Comparison of ENCODE assay signal across 10 mouse cellular contexts in the genomic region with DNA sequence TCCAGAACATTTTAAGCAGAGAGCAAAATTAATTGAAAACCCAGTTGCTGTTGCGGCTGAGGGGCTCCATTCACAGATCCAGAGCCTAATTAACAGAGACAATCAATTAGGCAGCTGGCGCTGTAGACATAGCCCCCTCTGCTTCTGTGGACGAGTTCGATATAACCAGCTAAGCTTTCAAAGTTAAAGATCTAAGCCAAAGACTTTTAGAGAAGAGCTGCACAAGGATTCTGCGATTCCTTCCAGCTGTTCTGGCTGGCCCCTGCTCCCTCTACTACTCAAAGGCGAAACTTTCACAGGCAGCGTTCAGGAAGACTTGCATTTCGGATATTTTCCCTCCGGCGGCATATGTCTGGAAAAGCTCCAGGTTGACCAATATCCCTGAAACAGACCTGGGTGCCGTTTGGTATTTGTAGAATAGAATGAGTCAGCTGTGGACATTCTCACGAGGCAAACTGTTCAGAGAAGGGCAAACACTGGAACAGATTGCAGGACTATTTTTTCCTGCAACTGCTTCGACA. TPM values are rescaled to one million over a fixed set of nuclear protein-coding genes. Genes with fewer than 3 reads are reported as not detected.
DNase-seq lines count a peak whose midpoint lies in the region; ATAC-seq and TF ChIP-seq lines count a peak whose summit lies in the region.
"Had no signal": no experiment of that assay in that cellular context is flagged by ENCODE, and none has a peak within 500 bp of the region (broad histone marks: within the 10 kb centered on the region; RNA-seq: fewer than 3 reads in every experiment).

No protein-coding gene starts in this region.

- no peaks in the 10 kb centered on the region for H3K9me3 ChIP-seq in heart, embryonic 16.5 days (replicated peaks; ENCODE audit: control insufficient read depth, low read length)
- H3K9me3 ChIP-seq in limb, embryonic 14.5 days (ENCODE audit: control insufficient read depth, low read length): no peaks in the 10 kb centered on the region
- H3K9me3 ChIP-seq: G1E had no signal

- H3K27me3 ChIP-seq in heart, embryonic 16.5 days (ENCODE audit: control insufficient read depth, insufficient read depth, low read length): no peaks in the 10 kb centered on the region
- no peaks in the 10 kb centered on the region for H3K27me3 ChIP-seq in heart, adult 2 months (ENCODE audit: control insufficient read depth, insufficient read depth, low read length)
- H3K27me3 ChIP-seq in C2C12 (ENCODE audit: control insufficient read depth, insufficient read depth, insufficient read length): no peaks in the 10 kb centered on the region
- no peaks in the 10 kb centered on the region for H3K27me3 ChIP-seq in limb, embryonic 14.5 days (ENCODE audit: control insufficient read depth, insufficient read depth, low read length)

- no peak for ATAC-seq in heart, embryonic 16.5 days (replicated peaks; ENCODE audit: extremely low read depth, insufficient read depth, low FRiP score)
- ATAC-seq in limb, embryonic 14.5 days (ENCODE audit: low FRiP score, low read depth): no peak

- no peak for TF ChIP-seq POLR2A in heart, adult 2 months (IDR thresholded peaks at IDR 0.05; ENCODE audit: insufficient read depth, low read depth, low read length)
- TF ChIP-seq POLR2A in limb, embryonic 14.5 days (IDR thresholded peaks at IDR 0.05; ENCODE audit: borderline replicate concordance, extremely low read depth, insufficient read depth, insufficient read length): no peak

- peak overlapping the region; percentile 28; the same call in 1 of the 2 replicates for H3K4me2 ChIP-seq in heart, embryonic 16.5 days (ENCODE audit: low read depth, low read length)
- peak overlapping the region; percentile 35 for H3K4me2 ChIP-seq in limb, embryonic 14.5 days (replicated peaks; ENCODE audit: low read depth, low read length, severe bottlenecking)

- no peak for DNase-seq in heart, adult 2 months
- peak; percentile 29 to 58 for DNase-seq in cerebellum, postnatal 36 days
- DNase-seq in limb, embryonic 14.5 days (ENCODE audit: low spot score): peak; percentile 41
- no peak for DNase-seq in embryo, embryonic 9.5 days (ENCODE audit: extremely low spot score)
- no peak for DNase-seq in B cell, adult 2 months
- DNase-seq in right cerebral cortex, postnatal 36 days (ENCODE audit: low spot score in 2 of 2): no peak

- no peaks in the 10 kb centered on the region for H3K79me2 ChIP-seq in heart, adult 2 months (replicated peaks; ENCODE audit: control insufficient read depth, insufficient read depth, low read length)
- no peaks in the 10 kb centered on the region for H3K79me2 ChIP-seq in C2C12 (ENCODE audit: control insufficient read depth, insufficient read depth)

- H3K9ac ChIP-seq in heart, embryonic 16.5 days (ENCODE audit: low read length): no peak overlapping the region
- no peak overlapping the region for H3K9ac ChIP-seq in heart, adult 2 months (ENCODE audit: low read depth, low read length)
- no peak overlapping the region for H3K9ac ChIP-seq in limb, embryonic 14.5 days (ENCODE audit: low read depth, low read length, severe bottlenecking)

- no peak overlapping the region for H3K4me3 ChIP-seq in heart, embryonic 16.5 days (ENCODE audit: low read length)
- no peak overlapping the region for H3K4me3 ChIP-seq in heart, adult 2 months
- no peak overlapping the region for H3K4me3 ChIP-seq in C2C12 (ENCODE audit: insufficient read depth, poor library complexity, severe bottlenecking)
- H3K4me3 ChIP-seq in limb, embryonic 14.5 days (replicated peaks; ENCODE audit: low read length): no peak overlapping the region

- peak overlapping the region; percentile 50 for H3ac ChIP-seq in C2C12 (ENCODE audit: control insufficient read depth, insufficient read length, low read depth)

- peaks cover 9% of the 10 kb centered on the region for H3K4me1 ChIP-seq in heart, embryonic 16.5 days (ENCODE audit: control insufficient read depth, insufficient read depth, low read length)
- no peaks in the 10 kb centered on the region; the same call in 1 of the 2 replicates for H3K4me1 ChIP-seq in heart, adult 2 months (ENCODE audit: control insufficient read depth, insufficient read depth, low read length)
- peaks cover 14% of the 10 kb centered on the region; the same call in 1 of the 2 replicates for H3K4me1 ChIP-seq in limb, embryonic 14.5 days (ENCODE audit: control insufficient read depth, insufficient read depth, low read length)

- intact Hi-C loops in heart, adult 2 months (cut with DNase I): no loop called here

- no peak for TF ChIP-seq EP300 in heart, adult 2 months (IDR thresholded peaks at IDR 0.05; ENCODE audit: insufficient read depth, low read depth, low read length)

- WGBS in heart, embryonic 16.5 days: 51% methylated on average over 13 of the region's 13 CpGs
- WGBS in heart, adult 2 months: 52% methylated on average over 13 of the region's 13 CpGs
- WGBS in limb, embryonic 14.5 days: 16% methylated on average over 13 of the region's 13 CpGs

- H3K36me3 ChIP-seq in heart, embryonic 16.5 days (ENCODE audit: control insufficient read depth, insufficient read depth): no peaks in the 10 kb centered on the region
- H3K36me3 ChIP-seq in heart, adult 2 months (ENCODE audit: control insufficient read depth, insufficient read depth, low read length): no peaks in the 10 kb centered on the region
- H3K36me3 ChIP-seq in C2C12 (ENCODE audit: control insufficient read depth, insufficient read depth): no peaks in the 10 kb centered on the region
- no peaks in the 10 kb centered on the region for H3K36me3 ChIP-seq in limb, embryonic 14.5 days (ENCODE audit: control insufficient read depth, insufficient read depth, low read length)
- H3K36me3 ChIP-seq: G1E had no signal

- no peaks in the 10 kb centered on the region for H3K79me3 ChIP-seq in C2C12 (ENCODE audit: low read depth)

- no peak overlapping the region; the same call in 1 of the 2 replicates for H3K27ac ChIP-seq in heart, embryonic 16.5 days (ENCODE audit: low read length)
- no peak overlapping the region for H3K27ac ChIP-seq in heart, adult 2 months
- no peak overlapping the region for H3K27ac ChIP-seq in limb, embryonic 14.5 days (replicated peaks; ENCODE audit: low read depth, low read length)
- H3K27ac ChIP-seq: macrophage had no signal

- no peak for TF ChIP-seq CTCF in heart, adult 2 months (IDR thresholded peaks at IDR 0.05)
- no peak for TF ChIP-seq CTCF in C2C12 (IDR thresholded peaks at IDR 0.05; ENCODE audit: control insufficient read depth, insufficient read depth, insufficient read length)

TF ChIP-seq in C2C12, 6 proteins besides CTCF, POLR2A, EP300 and RAD21:
- no peak for TF ChIP-seq MYOG (IDR thresholded peaks at IDR 0.05; ENCODE audit: control insufficient read depth, extremely low read depth, insufficient read length)
- peak; percentile 36 for TF ChIP-seq CEBPB (IDR thresholded peaks at IDR 0.05; ENCODE audit: low read depth)
- no peak for TF ChIP-seq MAX (IDR thresholded peaks at IDR 0.05)
- no peak for TF ChIP-seq MYOD1 (IDR thresholded peaks at IDR 0.05; ENCODE audit: control insufficient read depth, insufficient read length, low read depth)
- no peak for TF ChIP-seq FOSL1 (IDR thresholded peaks at IDR 0.05; ENCODE audit: insufficient read depth, low read length, poor library complexity, severe bottlenecking)
- no peak for TF ChIP-seq USF1 (IDR thresholded peaks at IDR 0.05; ENCODE audit: low read depth)

RNA-seq across cellular contexts. Expression of a gene that starts 45.0 kb away (rescaled TPM):
- 14.9 and 16.1 TPM in 2 replicates for polyA plus RNA-seq in heart, embryonic 16.5 days (2015; fragmentation: Nextera tagmentation; extraction: Ambion mirVana)
- 10 to 100 TPM; 13.8 to 18.1 TPM for total RNA-seq in heart, adult 2 months (2021)
- polyA plus RNA-seq in heart, adult 2 months (2012; rRNA removed): 3.6 and 6.0 TPM in 2 replicates
- polyA plus RNA-seq in C2C12 (2012; fragmentation: generic; extraction: Trizol): 6.3 TPM
- polyA plus RNA-seq in limb, embryonic 14.5 days (2012; rRNA removed): 13.9 and 15.2 TPM in 2 replicates
- 23.3 and 27.8 TPM in 2 replicates for polyA plus RNA-seq in limb, embryonic 14.5 days (2014; fragmentation: Nextera tagmentation; extraction: Ambion mirVana)

Comparison
In these comparisons a context has a peak if more than half of its experiments do, and no peak if none do; other contexts are left out.
1. DNase-seq: peak in cerebellum, postnatal 36 days (2 of 2) and limb, embryonic 14.5 days (single experiment); none in heart, adult 2 months (0 of 2), embryo, embryonic 9.5 days (single experiment), B cell, adult 2 months (0 of 2) and right cerebral cortex, postnatal 36 days (0 of 2).